20 mouse cellular contexts compared by ENCODE assay signal in the genomic region with DNA sequence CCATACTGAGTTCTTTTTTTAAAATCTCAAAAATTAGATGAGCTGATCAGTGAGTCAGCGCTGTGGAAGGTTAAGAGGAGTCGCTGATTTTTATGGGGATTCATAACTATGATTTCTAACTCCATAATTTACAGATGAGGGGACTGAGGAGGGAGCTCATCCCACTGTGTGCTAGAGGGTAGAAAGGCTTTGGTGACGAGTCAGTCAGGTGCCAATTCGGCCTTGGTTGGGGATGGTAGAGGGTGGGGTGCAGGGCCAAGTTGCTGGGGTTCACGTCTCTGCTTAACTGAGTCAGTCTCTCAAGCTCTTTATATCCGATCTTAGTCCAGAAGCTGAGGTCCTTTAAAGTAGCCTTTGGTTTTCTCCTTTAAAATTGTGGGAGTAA. TPM values are rescaled to one million over a fixed set of nuclear protein-coding genes. Genes with fewer than 3 reads are reported as not detected.
DNase-seq lines count a peak whose midpoint lies in the region; ATAC-seq and TF ChIP-seq lines count a peak whose summit lies in the region.
"Had no signal": no experiment of that assay in that cellular context is flagged by ENCODE, and none has a peak within 500 bp of the region (broad histone marks: within the 10 kb centered on the region; RNA-seq: fewer than 3 reads in every experiment).

No protein-coding gene starts in this region.

- TF ChIP-seq CTCF in lung, postnatal 0 days (IDR thresholded peaks at IDR 0.05) = no peak
- no peak for TF ChIP-seq CTCF in lung, adult 2 months (IDR thresholded peaks at IDR 0.05; ENCODE audit: insufficient read depth, low read length)

- peaks cover 36% of the 10 kb centered on the region for H3K4me1 ChIP-seq in heart, embryonic 16.5 days (ENCODE audit: control insufficient read depth, insufficient read depth, low read length)
- peaks cover 7% of the 10 kb centered on the region for H3K4me1 ChIP-seq in lung, postnatal 0 days (ENCODE audit: insufficient read depth, low read depth, low read length)
- peaks cover 5% of the 10 kb centered on the region for H3K4me1 ChIP-seq in lung, adult 2 months (ENCODE audit: control insufficient read depth, insufficient read depth, low read length)
- H3K4me1 ChIP-seq: embryonic facial prominence, embryonic 12.5 days; midbrain, embryonic 12.5 days; stomach, embryonic 15.5 days had no signal

- TF ChIP-seq POLR2A in lung, adult 2 months (IDR thresholded peaks at IDR 0.05; ENCODE audit: borderline replicate concordance, extremely low read depth, low read depth, low read length) = no peak

- H3K4me3 ChIP-seq in heart, embryonic 16.5 days (ENCODE audit: low read length) = no peak overlapping the region
- no peak overlapping the region for H3K4me3 ChIP-seq in lung, postnatal 0 days (ENCODE audit: low read depth, low read length)
- H3K4me3 ChIP-seq in lung, adult 2 months (replicated peaks; ENCODE audit: extremely low read depth, low read depth, low read length) = no peak overlapping the region
- H3K4me3 ChIP-seq: embryonic facial prominence, embryonic 12.5 days; hindbrain, embryonic 13.5 days; midbrain, embryonic 12.5 days; stomach, embryonic 15.5 days had no signal

- H3K4me2 ChIP-seq in heart, embryonic 16.5 days (ENCODE audit: low read depth, low read length) = no peak overlapping the region
- no peak overlapping the region for H3K4me2 ChIP-seq in lung, postnatal 0 days (replicated peaks; ENCODE audit: low read depth, low read length)
- H3K4me2 ChIP-seq: embryonic facial prominence, embryonic 12.5 days; hindbrain, embryonic 13.5 days; midbrain, embryonic 12.5 days; stomach, embryonic 15.5 days had no signal

- WGBS in heart, embryonic 16.5 days = 89% methylated on average over 6 of the region's 6 CpGs
- 93% methylated on average over 6 of the region's 6 CpGs for WGBS in lung, postnatal 0 days
- 79% methylated on average over 6 of the region's 6 CpGs for WGBS in lung, adult 2 months

- ATAC-seq in heart, embryonic 16.5 days (replicated peaks; ENCODE audit: extremely low read depth, insufficient read depth, low FRiP score) = no peak
- no peak for ATAC-seq in lung, postnatal 0 days
- ATAC-seq: forebrain, embryonic 14.5 days; Patski had no signal

- H3K9ac ChIP-seq in heart, embryonic 16.5 days (ENCODE audit: low read length) = no peak overlapping the region
- no peak overlapping the region for H3K9ac ChIP-seq in lung, postnatal 0 days (replicated peaks; ENCODE audit: low read depth)
- H3K9ac ChIP-seq: embryonic facial prominence, embryonic 12.5 days; hindbrain, embryonic 13.5 days; midbrain, embryonic 12.5 days; stomach, embryonic 15.5 days had no signal

- no peak for TF ChIP-seq EP300 in lung, postnatal 0 days (IDR thresholded peaks at IDR 0.05)

- no peaks in the 10 kb centered on the region for H3K27me3 ChIP-seq in heart, embryonic 16.5 days (ENCODE audit: control insufficient read depth, insufficient read depth, low read length)
- H3K27me3 ChIP-seq in lung, postnatal 0 days (replicated peaks; ENCODE audit: insufficient read depth, low read length) = no peaks in the 10 kb centered on the region
- H3K27me3 ChIP-seq: CH12.LX; embryonic facial prominence, embryonic 12.5 days; hindbrain, embryonic 13.5 days; midbrain, embryonic 12.5 days; Patski; stomach, embryonic 15.5 days had no signal

- peaks cover 38% of the 10 kb centered on the region for H3K36me3 ChIP-seq in heart, embryonic 16.5 days (ENCODE audit: control insufficient read depth, insufficient read depth)
- peaks cover 11% of the 10 kb centered on the region; the same call in 1 of the 2 replicates for H3K36me3 ChIP-seq in lung, postnatal 0 days (ENCODE audit: insufficient read depth, low read length)
- H3K36me3 ChIP-seq: G1E had no signal

- DNase-seq in heart, adult 11 months = peak; percentile 90
- no peak for DNase-seq in heart, adult 18-20 months
- no peak for DNase-seq in heart, adult 9 months (ENCODE audit: low spot score in 2 of 2)
- DNase-seq in lung, postnatal 0 days (ENCODE audit: low spot score) = no peak
- no peak for DNase-seq in lung, adult 2 months
- DNase-seq in B cell, adult 2 months = no peak
- DNase-seq: adrenal gland, postnatal 36 days; kidney, adult 2 months; kidney, postnatal 14 days; lung, postnatal 14 days; thymus, postnatal 25 days had no signal

- H3K27ac ChIP-seq in heart, embryonic 16.5 days (ENCODE audit: low read length) = peak overlapping the region; percentile 30
- H3K27ac ChIP-seq in lung, postnatal 0 days (ENCODE audit: low read length) = 0 out of 2 replicates have a peak overlapping the region, but pooled peaks have one; percentile 14
- H3K27ac ChIP-seq: midbrain, embryonic 12.5 days; stomach, embryonic 15.5 days had no signal

- no peaks in the 10 kb centered on the region for H3K9me3 ChIP-seq in heart, embryonic 16.5 days (replicated peaks; ENCODE audit: control insufficient read depth, low read length)
- H3K9me3 ChIP-seq in lung, postnatal 0 days (ENCODE audit: low read length) = no peaks in the 10 kb centered on the region
- H3K9me3 ChIP-seq: embryonic facial prominence, embryonic 12.5 days; G1E; hindbrain, embryonic 13.5 days; midbrain, embryonic 12.5 days; stomach, embryonic 15.5 days had no signal

RNA-seq across cellular contexts. Expression of a gene that starts 40.5 kb away (rescaled TPM):
- 10 to 100 TPM; 48.1 to 54.5 TPM for total RNA-seq in heart, adult 18-20 months (2021)
- 21.3 and 24.4 TPM in 2 replicates for polyA plus RNA-seq in heart, embryonic 16.5 days (2015; fragmentation: Nextera tagmentation; extraction: Ambion mirVana)
- 11.4 and 12.4 TPM in 2 replicates for polyA plus RNA-seq in lung, postnatal 0 days (2015; fragmentation: Nextera tagmentation; extraction: Ambion mirVana)
- polyA plus RNA-seq in lung, adult 2 months (2012; rRNA removed) = 24.3 and 29.4 TPM in 2 replicates
- polyA plus RNA-seq: G1E had no signal

RNA-seq across cellular contexts. Expression of a gene that starts 44.1 kb away (rescaled TPM):
- 1 to 10 TPM; 1.0 to 2.9 TPM for total RNA-seq in heart, adult 18-20 months (2021)
- 3.0 and 10.7 TPM in 2 replicates for polyA plus RNA-seq in heart, embryonic 16.5 days (2015; fragmentation: Nextera tagmentation; extraction: Ambion mirVana)
- polyA plus RNA-seq in lung, postnatal 0 days (2015; fragmentation: Nextera tagmentation; extraction: Ambion mirVana) = 8.0 and 8.3 TPM in 2 replicates
- 16.8 and 19.8 TPM in 2 replicates for polyA plus RNA-seq in lung, adult 2 months (2012; rRNA removed)
